Mouse (Mus musculus): ENCODE results near the gene Ost4.

The Ost4 gene

GRCm38 (mm10) chr5:30924614-30925013, 17.0 kb upstream of the Ost4 start:
- no peak for DNase-seq (ENCODE audit: low read depth in 2 of 2, low spot score in 2 of 2)

- DNase-seq (ENCODE audit: low read depth in 2 of 2, low spot score in 2 of 2), result no peak
Measured at GRCm38 (mm10) chr5:30923119-30923518, 15.5 kb upstream of the Ost4 start.

- no peak for DNase-seq (ENCODE audit: low read depth in 2 of 2, low spot score in 2 of 2)
Measured at GRCm38 (mm10) chr5:30922581-30923041, 15.0 kb upstream of the Ost4 start.

GRCm38 (mm10) chr5:30921256-30922033, 13.9 kb upstream of the Ost4 start, which contains the start of gene Khk:
Khk (plus strand) TSS chr5:30921431.
- DNase-seq (ENCODE audit: low read depth in 2 of 2, low spot score in 2 of 2), result peak; percentile 91 to 93

GRCm38 (mm10) chr5:30920621-30921020, 13.0 kb upstream of the Ost4 start:
- no peak for DNase-seq (ENCODE audit: low read depth in 2 of 2, low spot score in 2 of 2)

GRCm38 (mm10) chr5:30919831-30920614, 12.4 kb upstream of the Ost4 start:
- no peak for DNase-seq (ENCODE audit: low read depth in 2 of 2, low spot score in 2 of 2)

GRCm38 (mm10) chr5:30918691-30919090, 11.1 kb upstream of the Ost4 start:
- no peak for DNase-seq (ENCODE audit: low read depth in 2 of 2, low spot score in 2 of 2)

GRCm38 (mm10) chr5:30917891-30918670, 10.5 kb upstream of the Ost4 start:
- DNase-seq (ENCODE audit: low read depth in 2 of 2, low spot score in 2 of 2), result no peak

- no peak for DNase-seq (ENCODE audit: low read depth in 2 of 2, low spot score in 2 of 2)
Measured at GRCm38 (mm10) chr5:30917348-30917747, 9.8 kb upstream of the Ost4 start.

- no peak for DNase-seq (ENCODE audit: low read depth in 2 of 2, low spot score in 2 of 2)
Measured at GRCm38 (mm10) chr5:30916841-30917240, 9.3 kb upstream of the Ost4 start.

- peak; percentile 32 to 52 for DNase-seq (ENCODE audit: low read depth in 2 of 2, low spot score in 2 of 2)
Measured at GRCm38 (mm10) chr5:30915974-30916433, 8.4 kb upstream of the Ost4 start.

- DNase-seq (ENCODE audit: low read depth in 2 of 2, low spot score in 2 of 2), result peak in 1 of 2 experiments; percentile 17
Measured at GRCm38 (mm10) chr5:30915456-30915855, 7.9 kb upstream of the Ost4 start.

GRCm38 (mm10) chr5:30914849-30915248, 7.3 kb upstream of the Ost4 start:
- no peak for DNase-seq (ENCODE audit: low read depth in 2 of 2, low spot score in 2 of 2)

GRCm38 (mm10) chr5:30914101-30914635, 6.6 kb upstream of the Ost4 start:
- no peak for DNase-seq (ENCODE audit: low read depth in 2 of 2, low spot score in 2 of 2)

GRCm38 (mm10) chr5:30913060-30913841, 5.7 kb upstream of the Ost4 start, which contains the start of gene Emilin1:
Emilin1 (plus strand) TSS chr5:30913402.
- DNase-seq (ENCODE audit: low read depth in 2 of 2, low spot score in 2 of 2), result no peak

- no peak for DNase-seq (ENCODE audit: low read depth in 2 of 2, low spot score in 2 of 2)
Measured at GRCm38 (mm10) chr5:30912156-30912555, 4.6 kb upstream of the Ost4 start.

GRCm38 (mm10) chr5:30910481-30910880, 2.9 kb upstream of the Ost4 start:
- no peak for DNase-seq (ENCODE audit: low read depth in 2 of 2, low spot score in 2 of 2)

- DNase-seq (ENCODE audit: low read depth in 2 of 2, low spot score in 2 of 2), result no peak
Measured at GRCm38 (mm10) chr5:30909863-30910262, 2.3 kb upstream of the Ost4 start.

- DNase-seq (ENCODE audit: low read depth in 2 of 2, low spot score in 2 of 2), result no peak
Measured at GRCm38 (mm10) chr5:30909300-30909659, 1.7 kb upstream of the Ost4 start.
